Mouse (Mus musculus): ENCODE results near the gene Rpl27. TPM values are rescaled to one million over a fixed set of nuclear protein-coding genes. Genes with fewer than 3 reads are reported as not detected.
"Not testable (repeated sequence)": the region's sequence is repeated elsewhere in the genome, so short reads cannot be mapped to it uniquely, and the experiment has no call there.

The Rpl27 gene
- total RNA-seq, 4 experiments from 2014 or later = 48.6 to 99.3 (median 63.5) TPM

- DNase-seq = no peak
Observed at GRCm38 (mm10) chr11:101468731-101469130, 26.6 kb downstream of the Rpl27 start.

- no peak for DNase-seq
Observed at GRCm38 (mm10) chr11:101469155-101469554, 27.1 kb downstream of the Rpl27 start.

GRCm38 (mm10) chr11:101470206-101470605 is 28.1 kb downstream of the Rpl27 start:
- DNase-seq = no peak

- DNase-seq = no peak
Observed at GRCm38 (mm10) chr11:101471926-101472325, 29.8 kb downstream of the Rpl27 start.

- DNase-seq = no peak
Observed at GRCm38 (mm10) chr11:101472336-101472735, 30.2 kb downstream of the Rpl27 start.

- DNase-seq = not testable (repeated sequence)
Observed at GRCm38 (mm10) chr11:101473686-101474085, 31.6 kb downstream of the Rpl27 start.

GRCm38 (mm10) chr11:101474298-101474697 is 32.2 kb downstream of the Rpl27 start:
- DNase-seq = no peak

- DNase-seq = not testable (repeated sequence)
Observed at GRCm38 (mm10) chr11:101476361-101476760, 34.3 kb downstream of the Rpl27 start.

- DNase-seq = no peak
Observed at GRCm38 (mm10) chr11:101477194-101477551, 35.1 kb downstream of the Rpl27 start.

- DNase-seq = no peak
Observed at GRCm38 (mm10) chr11:101477552-101478211, 35.6 kb downstream of the Rpl27 start.

- DNase-seq = no peak
Observed at GRCm38 (mm10) chr11:101479171-101479635, 37.1 kb downstream of the Rpl27 start.

- DNase-seq = no peak
Observed at GRCm38 (mm10) chr11:101480912-101481311, 38.8 kb downstream of the Rpl27 start.

- DNase-seq = no peak
Observed at GRCm38 (mm10) chr11:101483804-101484203, 41.7 kb downstream of the Rpl27 start.

GRCm38 (mm10) chr11:101484245-101484644 is 42.1 kb downstream of the Rpl27 start:
- DNase-seq = no peak

- DNase-seq = no peak
Observed at GRCm38 (mm10) chr11:101484814-101485213, 42.7 kb downstream of the Rpl27 start.

GRCm38 (mm10) chr11:101485509-101486028 is 43.5 kb downstream of the Rpl27 start:
- no peak for DNase-seq

- no peak for DNase-seq
Observed at GRCm38 (mm10) chr11:101486126-101486525, 44.0 kb downstream of the Rpl27 start.

Small RNA genes within 50 kb of the gene (microRNA-seq; reads per million reads assigned to microRNA genes)
- gene Mir6929 = 0.84 to 1.1 reads per million in 2 experiments

Other genes with a start within 250 kb of the Rpl27 start
- gene Ezh1, start 215.8 kb upstream of the Rpl27 start, total RNA-seq (2022) = 10 to 100 TPM; 39.9 to 59.3 (median 47.7) TPM
- gene Ramp2, start 196.3 kb upstream of the Rpl27 start, total RNA-seq (2022) = 10 to 100 TPM; 26.3 to 56.5 (median 40.7) TPM
- 100 to 1,000 TPM; 109 to 120 (median 113) TPM for gene Vps25, start 188.6 kb upstream of the Rpl27 start, total RNA-seq (2022)
- gene Wnk4, start 181.7 kb upstream of the Rpl27 start, total RNA-seq (2022) = 1 to 10 TPM; 2.8 to 6.7 (median 4.9) TPM
- under 1 TPM; 0.40 to 0.62 (median 0.57) TPM for gene Cntd1, start 163.3 kb upstream of the Rpl27 start, total RNA-seq (2022)
- gene Coa3, start 163.2 kb upstream of the Rpl27 start, total RNA-seq (2022) = 10 to 100 TPM; 67.9 to 76.1 (median 74.4) TPM
- gene Becn1, start 140.0 kb upstream of the Rpl27 start, total RNA-seq (2022) = 100 to 1,000 TPM; 161 to 204 (median 178) TPM
- 100 to 1,000 TPM; 120 to 143 (median 125) TPM for gene Psme3, start 126.1 kb upstream of the Rpl27 start, total RNA-seq (2022)
- 1 to 10 TPM; 4.9 to 10.0 (median 6.8) TPM for gene Aoc2, start 117.2 kb upstream of the Rpl27 start, total RNA-seq (2022)
- gene Aoc3, start 111.7 kb upstream of the Rpl27 start, total RNA-seq (2022) = 100 to 1,000 TPM in 1 of 4 experiments, 10 to 100 TPM in 3; 22.9 to 107 (median 42.7) TPM
- 1 to 10 TPM; 2.7 to 5.1 (median 4.6) TPM for gene G6pc, start 74.7 kb upstream of the Rpl27 start, total RNA-seq (2022)
- 10 to 100 TPM; 33.7 to 41.1 (median 37.0) TPM for gene Aarsd1, start 24.7 kb upstream of the Rpl27 start, total RNA-seq (2022)
- gene Gm27029, start 17.5 kb upstream of the Rpl27 start, total RNA-seq (2022) = 1 to 10 TPM; 1.7 to 8.4 (median 5.6) TPM
- 10 to 100 TPM; 31.4 to 37.4 (median 33.0) TPM for gene Rundc1, start 17.2 kb upstream of the Rpl27 start, total RNA-seq (2022)
- gene Ptges3l, start 17.0 kb upstream of the Rpl27 start, total RNA-seq (2022) = 1 to 10 TPM; 3.5 to 8.7 (median 6.0) TPM
- 10 to 100 TPM; 34.4 to 50.3 (median 46.5) TPM for gene Ifi35, start 6.1 kb downstream of the Rpl27 start, total RNA-seq (2022)
- 10 to 100 TPM in 3 of 4 experiments, 1 to 10 TPM in 1; 9.2 to 23.8 (median 16.2) TPM for gene Rnd2, start 22.7 kb downstream of the Rpl27 start, total RNA-seq (2022)
- gene Vat1, start 23.9 kb downstream of the Rpl27 start, total RNA-seq (2022) = 100 to 1,000 TPM; 135 to 192 (median 171) TPM
- 1 to 10 TPM; 1.0 to 3.0 (median 1.3) TPM for gene Brca1, start 109.7 kb downstream of the Rpl27 start, total RNA-seq (2022)
- gene Nbr1, start 109.9 kb downstream of the Rpl27 start, total RNA-seq (2022) = 100 to 1,000 TPM; 127 to 165 (median 149) TPM
- gene Tmem106a, start 139.9 kb downstream of the Rpl27 start, total RNA-seq (2022) = 10 to 100 TPM; 12.6 to 23.8 (median 18.7) TPM
- gene Gm11634, start 157.0 kb downstream of the Rpl27 start, total RNA-seq (2022) = not detected
- 10 to 100 TPM; 30.5 to 45.6 (median 33.6) TPM for gene Rdm1, start 184.9 kb downstream of the Rpl27 start, total RNA-seq (2022)
- gene Arl4d, start 223.2 kb downstream of the Rpl27 start, total RNA-seq (2022) = 10 to 100 TPM; 12.5 to 22.1 (median 16.4) TPM